Mouse (Mus musculus) natural killer cell, adult 2 months (primary cell): Measurements from ENCODE around the gene Map3k13.
A peak's percentile ranks its signal among the peaks of the same experiment; 100 is the strongest.

ENCODE experiments used
- DNase-seq, 2 experiments: peaks; one replicate each; pipeline ENCODE4 v3.0.0; 2022; ENCODE audit warnings: low spot score in 2 of 2

Map3k13 gene

GRCm38 (mm10) chr16:21807786-21808185 lies 13.6 kb downstream of the Map3k13 start:
- peak in 1 of 2 experiments; percentile 34 for DNase-seq

- DNase-seq = no peak
These were observed 19.2 kb downstream of the Map3k13 start for GRCm38 (mm10) chr16:21813164-21813834.

- DNase-seq = peak in 1 of 2 experiments; percentile 18
These were observed 20.9 kb downstream of the Map3k13 start for GRCm38 (mm10) chr16:21814861-21815668.

- no peak for DNase-seq
These were observed 21.5 kb downstream of the Map3k13 start for GRCm38 (mm10) chr16:21815669-21816010.

DNA sequence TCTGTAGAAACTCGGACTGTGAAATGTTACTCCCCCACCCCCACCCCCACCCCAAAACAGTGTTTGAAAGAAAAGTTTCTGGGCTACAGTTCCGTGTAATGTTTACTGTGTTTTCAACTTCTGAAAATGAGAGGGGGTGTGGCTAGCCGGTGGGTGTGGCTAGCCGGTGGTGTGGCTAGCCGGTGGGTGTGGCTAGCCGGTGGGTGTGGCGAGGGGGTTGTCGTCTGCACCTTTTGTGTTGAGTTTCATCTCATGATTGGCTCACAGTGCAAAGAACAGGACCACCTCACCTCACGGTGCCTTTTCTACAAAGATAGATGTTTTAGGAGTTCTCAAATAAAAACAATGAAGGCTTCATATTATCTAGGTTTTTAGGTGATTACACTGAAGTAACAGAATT lies 24.0 kb downstream of the Map3k13 start:
- no peak for DNase-seq

GRCm38 (mm10) chr16:21818629-21819028 lies 24.5 kb downstream of the Map3k13 start:
- no peak for DNase-seq

- no peak for DNase-seq
These were observed 31.5 kb downstream of the Map3k13 start for GRCm38 (mm10) chr16:21825612-21826031.

DNA sequence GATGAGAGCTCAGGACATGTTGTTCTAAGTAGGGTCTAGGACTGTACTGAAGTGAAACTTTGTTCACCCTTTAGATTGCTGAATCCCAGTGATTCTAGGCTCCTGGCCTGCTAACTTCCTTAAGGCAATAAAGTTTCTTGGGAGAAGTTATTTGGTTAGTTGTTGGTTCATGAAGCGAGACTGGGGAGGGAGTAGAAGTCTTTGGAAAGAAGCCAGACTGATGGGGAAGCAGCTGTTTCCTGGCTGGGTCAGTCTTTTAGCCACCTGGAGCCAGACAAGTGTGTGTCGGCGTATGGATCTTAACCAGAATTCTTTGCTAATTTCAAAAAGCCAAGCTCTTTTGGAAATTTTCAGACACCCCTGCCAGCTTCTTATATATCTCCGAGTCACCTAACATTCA lies 33.0 kb downstream of the Map3k13 start:
- no peak for DNase-seq

- no peak for DNase-seq
These were observed 33.4 kb downstream of the Map3k13 start for GRCm38 (mm10) chr16:21827581-21827980.

DNA sequence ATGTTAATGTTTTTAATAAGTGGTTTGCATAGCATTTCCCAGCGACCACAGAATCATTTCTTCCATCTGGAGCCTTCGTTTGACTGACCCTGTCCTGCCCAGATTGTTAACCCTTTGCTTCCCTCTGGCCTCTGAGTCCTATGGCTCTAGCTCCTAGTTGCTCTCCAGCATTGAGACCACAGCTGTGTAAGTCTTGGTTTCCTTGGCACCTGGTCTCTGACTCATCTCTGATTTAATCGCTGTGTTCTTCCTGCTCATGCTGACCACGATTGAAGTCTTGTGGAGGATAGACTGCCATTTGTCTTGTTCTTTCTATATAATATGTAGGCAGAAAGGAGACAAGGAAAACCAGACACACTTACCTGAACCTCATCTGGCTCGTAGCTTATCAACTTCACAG lies 35.6 kb downstream of the Map3k13 start:
- no peak for DNase-seq

DNA sequence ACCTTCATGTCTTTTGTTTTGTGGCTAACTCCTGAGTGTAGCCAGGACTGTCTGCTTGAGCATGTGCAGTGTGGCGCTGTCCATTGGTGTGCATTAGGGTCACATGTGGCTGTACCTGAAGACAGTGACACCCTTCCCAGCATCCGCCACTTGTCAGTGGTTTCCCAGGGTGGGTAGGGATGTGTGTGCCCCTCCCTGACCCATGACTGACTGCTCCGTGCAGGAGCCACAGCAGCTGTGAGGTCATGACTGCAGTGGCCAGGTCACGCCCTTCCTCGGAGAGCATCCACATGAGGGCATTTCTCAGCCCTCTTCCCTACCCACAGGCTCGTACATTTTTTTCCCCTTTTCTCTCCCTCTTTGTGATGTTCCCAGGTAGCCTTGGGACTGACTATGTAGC lies 36.6 kb downstream of the Map3k13 start:
- no peak for DNase-seq

- DNase-seq = no peak
These were observed 37.6 kb downstream of the Map3k13 start for GRCm38 (mm10) chr16:21831764-21832163.

DNA sequence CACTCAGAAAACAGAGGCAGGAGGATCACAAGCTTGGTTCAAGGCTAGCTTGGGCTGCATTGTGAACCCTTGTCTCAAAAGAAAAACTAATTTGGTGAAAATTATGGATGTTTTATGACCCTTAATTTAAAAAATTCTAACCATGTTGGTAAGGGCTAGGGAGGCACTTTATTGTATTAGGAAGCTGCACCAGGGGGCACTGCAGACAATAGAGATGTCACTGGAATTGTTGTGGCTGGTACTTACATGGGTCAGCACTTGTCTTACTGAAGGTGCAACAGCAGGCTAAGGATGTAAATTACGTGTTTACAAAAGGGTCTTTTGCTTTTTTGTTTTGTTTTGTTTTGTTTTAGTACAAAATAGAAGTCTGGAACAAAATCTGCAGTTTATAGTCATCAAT lies 39.3 kb downstream of the Map3k13 start:
- no peak for DNase-seq

DNA sequence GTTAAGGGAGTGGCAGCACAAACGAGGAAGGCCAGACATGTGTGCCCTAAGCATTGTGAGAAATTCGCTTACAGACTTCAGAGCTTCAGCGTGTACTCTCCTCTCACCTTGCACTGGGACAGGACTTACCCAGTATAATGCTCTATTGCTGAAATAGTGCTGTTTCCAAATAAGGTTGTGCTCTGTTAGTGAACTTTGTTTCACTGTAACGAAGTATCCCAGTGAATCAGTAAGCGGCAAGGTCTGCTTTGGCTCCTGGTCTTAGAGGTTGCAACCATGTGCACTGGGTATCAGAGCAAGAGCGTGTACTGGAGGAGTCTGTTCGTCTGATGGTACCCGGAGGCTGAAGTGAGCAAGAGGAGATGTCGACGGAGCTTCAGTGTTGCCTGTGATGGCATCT lies 39.8 kb downstream of the Map3k13 start:
- DNase-seq = no peak

DNA sequence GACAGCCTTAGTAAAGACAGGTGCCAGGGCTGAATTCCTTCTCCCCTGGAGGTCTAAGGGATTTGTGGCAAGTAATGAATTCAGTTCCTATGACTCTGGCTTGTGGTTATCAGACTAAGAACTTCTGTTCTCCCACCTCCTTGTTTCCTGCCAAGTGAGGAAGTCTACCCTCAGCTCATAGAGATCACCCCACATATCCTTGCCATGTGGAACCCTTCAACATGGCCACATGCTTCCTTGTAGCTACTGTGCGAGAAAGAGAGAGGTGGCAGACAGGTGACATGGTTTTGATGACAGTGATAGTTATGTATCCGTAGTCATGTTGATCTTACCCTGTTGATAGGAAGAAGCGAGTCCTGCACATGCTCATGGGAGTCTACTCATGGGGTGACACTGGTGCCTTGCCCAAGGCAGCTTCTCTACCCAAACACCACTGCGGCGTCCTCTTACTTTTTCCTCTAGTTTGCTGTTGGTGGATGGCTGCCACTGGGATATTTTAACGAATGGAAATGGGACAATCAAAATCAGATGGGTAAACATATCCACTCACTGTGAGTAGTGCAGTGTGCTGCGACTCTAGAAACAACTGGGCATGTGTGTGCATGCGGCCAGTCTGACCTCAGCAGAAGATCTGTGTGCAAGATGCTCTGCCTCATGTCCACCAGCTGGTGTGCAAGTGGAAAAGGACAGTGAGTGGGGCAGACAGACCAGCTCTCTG lies 40.9 kb downstream of the Map3k13 start:
- DNase-seq = no peak

GRCm38 (mm10) chr16:21835584-21835931 lies 41.4 kb downstream of the Map3k13 start:
- no peak for DNase-seq

DNA sequence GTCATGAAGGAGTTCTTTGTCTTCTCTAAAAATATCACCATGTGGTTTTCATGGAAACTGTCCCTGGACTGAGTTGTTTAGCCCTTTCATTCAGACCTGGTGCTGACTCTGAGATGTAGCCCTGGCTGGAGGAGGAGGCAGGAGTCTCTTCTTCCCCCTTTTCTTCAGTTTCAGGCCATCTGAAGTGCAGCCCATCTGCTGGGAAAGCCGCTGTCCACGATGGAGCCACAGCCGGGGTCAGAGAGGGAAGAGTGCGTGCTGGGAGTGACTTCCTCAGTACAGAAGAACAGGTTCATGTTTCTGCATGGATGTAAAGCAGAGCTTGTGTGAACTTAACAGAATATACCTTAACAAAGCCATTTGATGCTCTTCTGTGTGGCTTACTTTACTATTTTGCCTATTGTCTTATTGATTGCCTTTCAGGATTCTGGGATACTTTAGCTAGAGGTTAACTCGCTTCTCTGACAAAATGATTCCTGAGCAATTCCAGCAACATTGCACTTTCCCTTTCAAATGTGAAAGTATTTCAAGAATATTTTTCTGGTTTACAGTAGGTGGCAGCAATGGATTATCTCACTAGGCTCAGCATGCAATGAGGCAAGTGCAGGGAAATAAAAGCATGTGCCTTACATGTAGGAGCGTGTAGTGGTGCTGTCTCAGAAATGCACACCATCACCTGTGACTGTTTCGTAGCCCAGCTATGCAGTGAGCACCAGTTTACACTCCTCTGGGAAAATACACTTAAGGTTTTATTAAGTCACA lies 42.3 kb downstream of the Map3k13 start:
- DNase-seq = no peak

- no peak for DNase-seq
These were observed 43.5 kb downstream of the Map3k13 start for GRCm38 (mm10) chr16:21837694-21838093.

DNA sequence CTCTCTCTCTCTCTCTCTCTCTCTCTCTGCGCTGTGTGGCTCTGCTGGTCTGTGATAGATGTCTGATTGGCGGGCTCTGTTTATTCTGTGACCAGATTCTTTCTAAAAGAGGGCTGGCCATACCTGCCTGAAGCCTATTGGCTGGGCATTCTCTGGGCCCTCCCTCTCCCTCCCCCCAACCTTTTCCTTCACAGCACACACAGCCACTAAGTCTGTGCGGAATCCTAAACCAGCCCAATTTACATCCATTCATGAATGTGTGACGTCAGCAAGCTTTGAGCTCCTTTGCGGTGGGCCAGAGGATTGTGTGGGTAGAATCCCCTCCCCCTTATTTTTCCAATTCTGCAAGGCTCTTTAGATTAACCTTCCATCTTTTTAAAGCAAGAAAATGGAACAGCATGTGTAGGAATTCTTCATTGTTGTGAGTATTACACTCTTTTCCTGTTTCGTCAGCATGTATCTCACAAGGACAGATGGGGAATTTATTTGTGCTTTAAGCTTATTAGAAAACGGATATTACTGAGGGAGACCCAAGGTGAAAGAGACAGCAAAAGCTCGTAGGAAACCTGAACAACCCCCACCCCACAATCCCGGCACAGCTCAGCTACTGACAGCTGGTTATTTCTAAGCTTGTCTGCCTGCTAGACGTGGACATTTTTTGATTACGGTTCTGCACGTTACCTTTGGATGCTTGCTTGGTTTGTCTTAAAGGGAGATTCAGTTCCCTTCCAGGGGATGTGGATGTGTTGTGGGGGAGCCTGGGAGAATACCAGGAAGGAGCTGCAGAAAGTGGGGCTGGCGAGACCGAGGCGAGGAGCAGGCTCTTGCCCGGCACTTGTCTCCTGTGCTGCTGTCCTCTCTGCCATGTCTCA lies 51.9 kb downstream of the Map3k13 start:
- peak in 1 of 2 experiments; percentile 11 for DNase-seq

GRCm38 (mm10) chr16:21848444-21848843 lies 54.3 kb downstream of the Map3k13 start:
- DNase-seq = no peak

GRCm38 (mm10) chr16:21848847-21849246 lies 54.7 kb downstream of the Map3k13 start:
- no peak for DNase-seq
